Mouse (Mus musculus) forebrain, embryonic 14.5 days (tissue): ENCODE data around the gene 2610001J05Rik. TPM values are rescaled to one million over a fixed set of nuclear protein-coding genes. Genes with fewer than 3 reads are reported as not detected.
"Not testable (repeated sequence)": the region's sequence is repeated elsewhere in the genome, so short reads cannot be mapped to it uniquely, and the experiment has no call there.

Experiments
- ATAC-seq: fragments of 200-750 bp; cut with Nextera tagmentation; 2 replicates; pipeline ENCODE4 v1.8.0; 2017; ENCODE audit warnings: mild to moderate bottlenecking, moderate library complexity
- DNase-seq: peaks from one replicate; pipeline ENCODE4 v3.0.0-alpha.2; 2015; ENCODE audit warnings: low spot score
- H3K27ac ChIP-seq: fragments of 300-500 bp; sonication (generic); 2 replicates; pipeline ENCODE4 v1.5.1; 2014; ENCODE audit warnings: low read depth, mild to moderate bottlenecking, control low read depth, low read length, moderate library complexity
- H3K27me3 ChIP-seq: fragments of 300-500 bp; sonication (generic); replicated peaks from 2 replicates; pipeline ENCODE4 v1.6.1; 2014; ENCODE audit warnings: low read length, control low read depth, mixed read lengths; ENCODE audit not compliant: control insufficient read depth, insufficient read depth
- H3K36me3 ChIP-seq: fragments of 300-500 bp; sonication (generic); 2 replicates; pipeline ENCODE4 v1.6.1; 2014; ENCODE audit warnings: low read length, control low read depth; ENCODE audit not compliant: control insufficient read depth, insufficient read depth
- H3K4me1 ChIP-seq: fragments of 300-500 bp; sonication (generic); 2 replicates; pipeline ENCODE4 v1.6.1; 2014; ENCODE audit warnings: antibody characterized with exemption, low read length, control low read depth; ENCODE audit not compliant: control insufficient read depth, insufficient read depth
- H3K4me2 ChIP-seq: fragments of 300-500 bp; sonication (generic); 2 replicates; pipeline ENCODE4 v1.6.1; 2014; ENCODE audit warnings: mild to moderate bottlenecking, control low read depth, low read length
- H3K4me3 ChIP-seq: fragments of 300-500 bp; sonication (generic); 2 replicates; pipeline ENCODE4 v1.5.1; 2014; ENCODE audit warnings: low read depth, low read length, control low read depth
- H3K9ac ChIP-seq: fragments of 300-500 bp; sonication (generic); 2 replicates; pipeline ENCODE4 v1.6.1; 2014; ENCODE audit warnings: mild to moderate bottlenecking, low read length, control low read depth, moderate library complexity
- H3K9me3 ChIP-seq: fragments of 300-500 bp; sonication (generic); replicated peaks from 2 replicates; pipeline ENCODE4 v1.6.1; 2016; ENCODE audit warnings: low read length, control low read depth, mixed read lengths; ENCODE audit not compliant: control insufficient read depth
- WGBS: fragments of 180-500 bp; shearing (Covaris S2); extraction: QIAGEN DNeasy Blood & Tissue Kit; methylation state at CpG from one replicate; pipeline ENCODE4 v1.1.7; 2014; 5-methylcytosine and 5-hydroxymethylcytosine counted together
- polyA plus RNA-seq: library from polyadenylated mRNA; unstranded; fragments of >200 nt; fragmentation: Nextera tagmentation; extraction: Ambion mirVana; gene quantifications from 2 replicates; pipeline ENCODE4 v1.2.1, GENCODE M21; 2014

Gene 2610001J05Rik
- polyA plus RNA-seq, 1 experiment from 2014 or later = 76.9 TPM

GRCm38 (mm10) chr6:13870289-13870741 is 1.0 kb downstream of the 2610001J05Rik start:
- Histone ChIP-seq H3K9me3 (no peaks in the 10 kb centered on the region), H3K27me3 (no peaks in the 10 kb centered on the region)
- peak; percentile 4; the same call in 1 of the 2 replicates for ATAC-seq

GRCm38 (mm10) chr6:13860596-13860995 is 10.7 kb downstream of the 2610001J05Rik start:
- no peak for ATAC-seq
- no peak for DNase-seq
- H3K36me3 ChIP-seq = no peaks in the 10 kb centered on the region
- WGBS = 86% methylated on average over 1 of the region's 1 CpGs
- no peak overlapping the region for H3K4me2 ChIP-seq
- H3K9ac ChIP-seq = no peak overlapping the region
- no peak overlapping the region for H3K27ac ChIP-seq
- no peaks in the 10 kb centered on the region for H3K4me1 ChIP-seq
- no peaks in the 10 kb centered on the region for H3K27me3 ChIP-seq
- no peak overlapping the region for H3K4me3 ChIP-seq
- H3K9me3 ChIP-seq = no peaks in the 10 kb centered on the region

More at GRCm38 (mm10) chr6:13870289-13870741, 1.0 kb downstream of the 2610001J05Rik start:
- no peak overlapping the region for H3K27ac ChIP-seq
- H3K36me3 ChIP-seq = no peaks in the 10 kb centered on the region
- H3K9ac ChIP-seq = peak overlapping the region; percentile 54
- peak; percentile 49 for DNase-seq
- peak overlapping the region; percentile 48 for H3K4me2 ChIP-seq
- H3K4me3 ChIP-seq = peak overlapping the region; percentile 43
- peaks cover 7% of the 10 kb centered on the region; the same call in 1 of the 2 replicates for H3K4me1 ChIP-seq
- 22% methylated on average over 12 of the region's 12 CpGs for WGBS

DNA sequence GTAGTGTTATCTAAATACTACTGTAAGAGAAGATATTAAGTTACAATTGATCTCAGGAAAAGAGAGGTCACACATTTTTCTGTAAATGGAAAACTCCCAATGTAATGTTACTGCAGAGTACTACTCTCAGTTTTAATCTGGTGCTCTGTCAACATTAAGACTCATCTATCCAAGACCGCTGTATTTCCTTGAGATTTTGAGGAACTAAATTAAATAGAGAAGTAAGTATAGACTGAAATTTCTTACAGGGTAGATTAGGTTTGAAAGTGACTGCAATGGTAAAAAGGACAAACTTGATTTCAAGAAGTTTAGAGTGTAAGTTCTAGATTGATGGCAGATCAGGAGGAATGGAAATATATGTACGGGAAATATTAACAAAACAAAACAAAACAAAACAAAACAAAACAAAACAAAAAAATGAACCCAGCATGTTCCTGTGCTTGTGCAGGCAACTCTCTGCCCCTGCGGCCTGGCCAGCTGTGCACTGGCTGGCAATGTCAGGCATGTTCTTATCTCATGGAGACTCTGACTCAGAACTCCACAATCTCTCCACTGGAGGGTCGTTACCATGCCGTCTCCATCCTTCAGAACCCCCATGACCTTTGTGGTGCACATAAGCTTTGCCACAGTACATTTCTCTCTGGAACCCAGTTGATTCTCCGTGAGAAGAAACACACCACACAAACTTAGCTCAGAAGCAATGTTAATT is 11.3 kb downstream of the 2610001J05Rik start:
- Histone ChIP-seq H3K4me3 (no peak overlapping the region), H3K27ac (no peak overlapping the region), H3K27me3 (no peaks in the 10 kb centered on the region), H3K36me3 (no peaks in the 10 kb centered on the region), H3K4me2 (no peak overlapping the region), H3K9me3 (no peaks in the 10 kb centered on the region), H3K9ac (no peak overlapping the region), H3K4me1 (no peaks in the 10 kb centered on the region)
- ATAC-seq (no peak), DNase-seq (no peak)
- WGBS = 89% methylated on average over 6 of the region's 6 CpGs

GRCm38 (mm10) chr6:13854230-13854629 is 17.1 kb downstream of the 2610001J05Rik start:
- no peak overlapping the region for H3K27ac ChIP-seq
- no peaks in the 10 kb centered on the region for H3K36me3 ChIP-seq
- DNase-seq = no peak
- H3K9ac ChIP-seq = no peak overlapping the region
- no peak for ATAC-seq
- no peak overlapping the region for H3K4me2 ChIP-seq
- no peaks in the 10 kb centered on the region for H3K4me1 ChIP-seq
- no peaks in the 10 kb centered on the region for H3K27me3 ChIP-seq
- no peak overlapping the region for H3K4me3 ChIP-seq
- H3K9me3 ChIP-seq = no peaks in the 10 kb centered on the region
- 19% methylated on average over 10 of the region's 11 CpGs for WGBS

DNA sequence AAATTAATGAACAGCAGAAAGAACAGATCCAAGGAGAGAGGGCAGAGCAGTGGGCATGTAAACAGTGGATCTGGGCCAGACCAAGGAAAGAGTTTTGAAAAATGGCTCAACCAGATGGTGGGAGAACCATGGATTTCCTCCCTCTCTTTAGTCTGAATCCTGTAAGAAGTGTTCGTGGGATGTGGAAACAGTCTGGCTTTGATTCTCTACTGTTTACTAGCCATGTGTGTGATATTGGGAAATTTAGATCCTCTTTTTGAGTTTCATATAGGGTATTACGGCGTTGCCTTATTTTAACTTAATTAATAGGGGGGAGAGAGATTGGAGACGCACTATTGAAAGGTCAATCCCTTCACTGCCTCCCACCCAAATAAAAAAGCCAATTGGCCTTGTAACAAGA is 18.1 kb downstream of the 2610001J05Rik start:
- Histone ChIP-seq H3K4me3 (no peak overlapping the region), H3K27me3 (no peaks in the 10 kb centered on the region), H3K4me2 (no peak overlapping the region), H3K9me3 (no peaks in the 10 kb centered on the region), H3K9ac (no peak overlapping the region), H3K36me3 (no peaks in the 10 kb centered on the region), H3K27ac (no peak overlapping the region), H3K4me1 (no peaks in the 10 kb centered on the region)
- DNase-seq (no peak), ATAC-seq (no peak)
- WGBS = 73% methylated on average over 4 of the region's 4 CpGs

DNA sequence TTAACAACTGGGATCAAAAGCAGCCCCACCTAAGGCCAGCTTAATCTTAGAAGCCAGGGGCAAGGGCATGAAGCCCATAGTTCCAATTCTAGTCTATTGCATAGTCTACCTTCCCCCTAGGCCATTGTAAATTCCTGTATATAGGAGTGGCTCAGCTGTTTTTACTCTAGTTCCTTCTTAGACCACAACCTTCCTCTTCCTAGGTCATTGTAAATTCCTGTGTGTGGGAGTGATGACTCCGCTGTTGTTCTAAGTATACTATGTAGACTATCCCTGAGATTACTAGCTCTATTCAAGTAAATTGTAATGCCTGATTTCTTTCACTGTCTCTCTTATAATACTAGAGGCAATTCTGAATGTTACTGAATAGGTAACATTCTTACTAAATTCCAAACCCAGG is 25.3 kb downstream of the 2610001J05Rik start:
- H3K4me1 ChIP-seq, H3K9ac ChIP-seq, ATAC-seq, H3K27me3 ChIP-seq, H3K4me3 ChIP-seq, H3K4me2 ChIP-seq, DNase-seq, H3K36me3 ChIP-seq, H3K27ac ChIP-seq, H3K9me3 ChIP-seq: not testable (repeated sequence)
- WGBS = 95% methylated on average over 1 of the region's 1 CpGs

GRCm38 (mm10) chr6:13839345-13840054 is 31.8 kb downstream of the 2610001J05Rik start, which contains the start of gene Gpr85:
Gpr85 (minus strand) TSS chr6:13839942.
- DNase-seq = peak; percentile 62
- peak within 1 kb of the TSS; percentile 97 for H3K9ac ChIP-seq
- H3K27ac ChIP-seq = peak within 1 kb of the TSS; percentile 99
- peaks cover 6% of the 10 kb centered on the region; the same call in 1 of the 2 replicates for H3K4me1 ChIP-seq
- no peaks in the 10 kb centered on the region for H3K36me3 ChIP-seq
- no peak for ATAC-seq
- peak within 1 kb of the TSS; percentile 77 for H3K4me2 ChIP-seq
- WGBS = 42% methylated on average over 18 of the region's 18 CpGs
- no peaks in the 10 kb centered on the region for H3K9me3 ChIP-seq
- peak within 1 kb of the TSS; percentile 65 for H3K4me3 ChIP-seq
- no peaks in the 10 kb centered on the region for H3K27me3 ChIP-seq

DNA sequence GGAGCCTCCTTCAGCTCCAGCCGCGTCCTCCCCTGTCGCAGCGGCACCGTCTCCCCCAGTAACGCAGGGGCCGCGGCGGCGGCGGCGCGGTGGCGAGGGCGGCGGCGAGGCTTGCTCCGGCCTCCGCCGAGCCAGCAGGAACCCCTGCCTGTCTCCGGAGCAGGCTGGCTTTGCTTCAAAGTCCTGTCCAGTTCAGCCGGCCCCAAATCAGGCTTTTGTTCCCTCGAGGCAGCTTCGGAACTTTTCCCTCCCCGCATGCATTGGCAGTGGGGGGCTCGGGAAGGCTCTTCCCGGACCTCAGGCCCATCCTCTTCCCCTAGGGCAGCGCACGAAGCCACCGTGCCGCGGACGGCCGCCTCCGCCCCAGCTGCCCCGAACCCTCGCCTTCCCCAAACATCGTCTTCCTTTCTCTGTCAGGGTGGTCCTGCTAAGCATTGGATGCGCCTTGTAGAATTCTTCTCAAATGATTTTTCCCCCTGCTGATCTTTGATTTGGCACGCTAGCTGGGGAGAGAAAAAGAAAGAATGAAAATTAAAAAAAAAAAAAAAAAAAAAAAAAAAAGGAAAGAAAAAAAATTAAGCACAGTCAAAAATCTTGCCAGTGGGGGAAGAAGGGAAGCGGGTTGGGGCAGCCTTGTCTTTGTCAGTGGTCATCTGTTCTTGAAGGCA is 32.5 kb downstream of the 2610001J05Rik start:
- H3K27me3 ChIP-seq = no peaks in the 10 kb centered on the region
- peaks cover 7% of the 10 kb centered on the region; the same call in 1 of the 2 replicates for H3K4me1 ChIP-seq
- DNase-seq (peak; percentile 58), ATAC-seq (peak; percentile 92)
- H3K4me2 ChIP-seq = peak overlapping the region; percentile 77
- no peaks in the 10 kb centered on the region for H3K9me3 ChIP-seq
- peak overlapping the region; percentile 99 for H3K27ac ChIP-seq
- H3K4me3 ChIP-seq = peak overlapping the region; percentile 65
- H3K36me3 ChIP-seq = no peaks in the 10 kb centered on the region
- WGBS = under 1% methylated on average over 41 of the region's 41 CpGs
- peak overlapping the region; percentile 97 for H3K9ac ChIP-seq
